Mouse (Mus musculus): ENCODE results near the gene Matn1. TPM values are rescaled to one million over a fixed set of nuclear protein-coding genes. Genes with fewer than 3 reads are reported as not detected.

The Matn1 gene
- polyA plus RNA-seq, 1 experiment from 2014 or later, result 0.88 TPM

DNA sequence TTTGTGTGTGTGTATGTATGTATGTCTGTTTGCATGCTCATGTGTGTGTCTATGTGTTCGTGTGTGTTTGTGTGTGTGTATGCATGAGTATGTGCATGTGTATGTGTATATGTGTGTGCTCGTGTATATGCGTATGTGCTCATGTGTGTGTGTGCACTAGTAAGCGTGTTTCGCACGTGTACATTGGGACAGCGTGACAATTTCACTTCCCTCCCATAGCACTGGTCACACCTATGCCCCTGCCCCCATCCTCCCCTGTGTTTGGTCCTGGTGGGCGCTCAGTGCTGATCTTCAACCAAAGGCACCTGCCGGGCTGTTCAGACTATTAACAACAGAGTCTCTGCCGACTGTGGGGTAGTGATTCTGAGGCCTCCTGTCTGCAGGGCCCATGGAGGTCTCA lies 36.1 kb upstream of the Matn1 start:
- Histone ChIP-seq H3K4me2 (replicated peaks) (no peak overlapping the region), H3K36me3 (no peaks in the 10 kb centered on the region), H3K27me3 (no peaks in the 10 kb centered on the region; the same call in 1 of the 2 replicates), H3K4me1 (peaks cover 6% of the 10 kb centered on the region; the same call in 1 of the 2 replicates), H3K4me3 (no peak overlapping the region), H3K9ac (replicated peaks) (no peak overlapping the region), H3K27ac (replicated peaks) (no peak overlapping the region), H3K9me3 (no peaks in the 10 kb centered on the region)
- ATAC-seq (ENCODE audit: low FRiP score, low read depth), result no peak
- 92% methylated on average over 10 of the region's 10 CpGs for WGBS

GRCm38 (mm10) chr4:130909167-130909874 lies 34.9 kb upstream of the Matn1 start:
- ATAC-seq (ENCODE audit: low FRiP score, low read depth), result no peak
- Histone ChIP-seq H3K27me3 (no peaks in the 10 kb centered on the region; the same call in 1 of the 2 replicates), H3K36me3 (no peaks in the 10 kb centered on the region), H3K4me1 (peaks cover 6% of the 10 kb centered on the region; the same call in 1 of the 2 replicates), H3K4me3 (no peak overlapping the region), H3K9me3 (no peaks in the 10 kb centered on the region), H3K27ac (replicated peaks) (no peak overlapping the region; the same call in 1 of the 2 replicates), H3K9ac (replicated peaks) (no peak overlapping the region), H3K4me2 (replicated peaks) (no peak overlapping the region)
- 62% methylated on average over 17 of the region's 17 CpGs for WGBS

DNA sequence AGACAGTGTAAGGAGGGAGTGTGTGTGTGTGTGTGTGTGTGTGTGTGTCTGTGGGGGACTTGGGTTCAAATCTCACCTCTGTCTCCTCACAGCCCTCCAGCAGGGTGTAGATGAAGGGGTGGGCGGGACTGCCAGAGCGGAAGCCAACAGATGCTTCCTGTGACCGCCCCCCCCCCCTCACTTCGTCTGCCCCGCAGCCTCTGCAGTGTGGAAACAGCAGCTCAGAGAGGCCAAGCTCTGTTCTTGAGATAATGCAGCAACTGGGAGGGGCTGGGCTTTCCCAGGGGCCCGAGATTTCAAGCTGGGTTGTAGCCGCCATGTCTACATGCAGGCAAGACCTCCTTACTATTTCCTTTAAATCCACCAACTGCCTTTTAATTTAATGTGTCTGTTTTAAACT lies 33.5 kb upstream of the Matn1 start:
- Histone ChIP-seq H3K9me3 (no peaks in the 10 kb centered on the region), H3K4me2 (replicated peaks) (no peak overlapping the region), H3K4me3 (no peak overlapping the region), H3K27me3 (no peaks in the 10 kb centered on the region; the same call in 1 of the 2 replicates), H3K4me1 (peaks cover 3% of the 10 kb centered on the region; the same call in 1 of the 2 replicates), H3K27ac (replicated peaks) (no peak overlapping the region), H3K9ac (replicated peaks) (no peak overlapping the region), H3K36me3 (no peaks in the 10 kb centered on the region)
- no peak for ATAC-seq (ENCODE audit: low FRiP score, low read depth)
- 48% methylated on average over 7 of the region's 7 CpGs for WGBS

DNA sequence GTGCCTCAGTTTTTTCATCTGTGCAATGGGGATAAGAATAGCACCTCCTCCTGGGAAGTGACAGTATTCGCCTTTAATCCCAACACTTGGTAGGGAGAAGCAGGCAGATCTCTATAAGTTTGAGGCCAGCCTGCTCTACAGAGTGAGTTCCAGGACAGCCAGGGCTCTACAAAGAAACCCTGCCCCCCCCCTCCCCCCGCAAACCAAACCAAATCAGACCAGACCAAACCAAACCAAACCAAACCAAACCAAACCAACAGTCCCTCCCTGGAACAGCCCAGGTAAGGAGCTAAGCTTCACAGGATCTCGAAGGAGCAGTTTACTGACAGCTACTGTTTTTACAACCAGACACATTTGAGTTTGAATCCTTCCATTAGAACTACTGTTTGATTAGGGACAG lies 31.6 kb upstream of the Matn1 start:
- Histone ChIP-seq H3K27me3 (no peaks in the 10 kb centered on the region; the same call in 1 of the 2 replicates), H3K4me2 (replicated peaks) (no peak overlapping the region), H3K4me3 (no peak overlapping the region), H3K9me3 (no peaks in the 10 kb centered on the region), H3K4me1 (no peaks in the 10 kb centered on the region), H3K9ac (replicated peaks) (no peak overlapping the region), H3K36me3 (no peaks in the 10 kb centered on the region), H3K27ac (replicated peaks) (no peak overlapping the region)
- WGBS, result 78% methylated on average over 3 of the region's 3 CpGs
- ATAC-seq (ENCODE audit: low FRiP score, low read depth), result no peak

- no peak for ATAC-seq (ENCODE audit: low FRiP score, low read depth)
- no peak within 1 kb of the TSS for H3K9ac ChIP-seq (replicated peaks)
- H3K27me3 ChIP-seq, result no peaks in the 10 kb centered on the region; the same call in 1 of the 2 replicates
- no peaks in the 10 kb centered on the region for H3K4me1 ChIP-seq
- H3K27ac ChIP-seq (replicated peaks), result no peak within 1 kb of the TSS
- H3K36me3 ChIP-seq, result no peaks in the 10 kb centered on the region
- H3K9me3 ChIP-seq, result no peaks in the 10 kb centered on the region
- 68% methylated on average over 11 of the region's 11 CpGs for WGBS
- H3K4me2 ChIP-seq (replicated peaks), result no peak within 1 kb of the TSS
- no peak within 1 kb of the TSS for H3K4me3 ChIP-seq
Observed at GRCm38 (mm10) chr4:130913077-130913476, 31.1 kb upstream of the Matn1 start, which contains the start of gene Laptm5. TSS of gene Laptm5 (plus strand) at chr4:130913125.

DNA sequence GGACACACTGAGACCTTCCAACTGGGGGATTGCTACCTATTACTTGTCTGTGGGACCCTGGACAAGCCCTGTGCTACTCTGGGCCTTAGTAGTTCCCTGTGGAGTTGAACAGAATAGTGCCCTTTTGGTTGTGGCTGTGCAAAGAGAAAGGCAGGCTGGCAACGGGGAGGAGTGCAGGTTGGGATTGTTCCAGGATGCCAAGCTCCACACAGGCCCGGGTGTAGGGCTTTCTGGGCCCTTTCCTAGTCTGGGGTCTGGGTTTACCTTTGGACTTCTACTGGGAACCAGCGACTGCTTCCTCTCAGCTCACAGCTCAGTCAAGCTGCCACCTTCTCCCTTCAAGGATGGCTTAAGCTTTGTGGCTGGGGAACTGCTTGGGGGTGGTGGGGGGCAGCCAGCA lies 30.7 kb upstream of the Matn1 start:
- Histone ChIP-seq H3K9ac (replicated peaks) (no peak overlapping the region), H3K9me3 (no peaks in the 10 kb centered on the region), H3K27me3 (no peaks in the 10 kb centered on the region; the same call in 1 of the 2 replicates), H3K27ac (replicated peaks) (no peak overlapping the region), H3K4me1 (no peaks in the 10 kb centered on the region), H3K4me3 (no peak overlapping the region), H3K4me2 (replicated peaks) (no peak overlapping the region), H3K36me3 (no peaks in the 10 kb centered on the region)
- 84% methylated on average over 3 of the region's 3 CpGs for WGBS
- ATAC-seq (ENCODE audit: low FRiP score, low read depth), result no peak

DNA sequence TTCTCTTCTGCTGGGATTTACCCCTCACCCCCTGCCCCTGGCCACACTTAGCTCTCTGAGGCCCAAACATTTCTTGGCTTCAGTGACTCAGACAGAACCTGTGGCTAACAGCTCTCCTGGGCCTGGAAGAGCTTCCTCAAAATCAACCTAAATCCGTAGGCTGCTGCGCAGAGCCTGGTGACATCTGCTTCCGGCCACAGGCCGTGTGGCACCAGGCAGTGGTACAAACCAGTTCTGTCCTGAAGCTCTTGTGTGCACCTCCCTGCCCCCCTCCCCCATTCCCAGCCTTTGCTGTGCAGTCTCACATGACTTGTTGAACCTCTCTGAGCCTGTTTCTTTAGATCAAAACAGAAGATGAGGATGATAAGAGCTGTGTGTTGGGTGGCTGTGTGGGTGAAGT lies 30.2 kb upstream of the Matn1 start:
- Histone ChIP-seq H3K9ac (replicated peaks) (no peak overlapping the region), H3K4me2 (replicated peaks) (no peak overlapping the region), H3K27ac (replicated peaks) (no peak overlapping the region), H3K4me1 (no peaks in the 10 kb centered on the region), H3K4me3 (no peak overlapping the region), H3K36me3 (no peaks in the 10 kb centered on the region), H3K27me3 (no peaks in the 10 kb centered on the region; the same call in 1 of the 2 replicates), H3K9me3 (no peaks in the 10 kb centered on the region)
- no peak for ATAC-seq (ENCODE audit: low FRiP score, low read depth)
- WGBS, result 79% methylated on average over 4 of the region's 4 CpGs

DNA sequence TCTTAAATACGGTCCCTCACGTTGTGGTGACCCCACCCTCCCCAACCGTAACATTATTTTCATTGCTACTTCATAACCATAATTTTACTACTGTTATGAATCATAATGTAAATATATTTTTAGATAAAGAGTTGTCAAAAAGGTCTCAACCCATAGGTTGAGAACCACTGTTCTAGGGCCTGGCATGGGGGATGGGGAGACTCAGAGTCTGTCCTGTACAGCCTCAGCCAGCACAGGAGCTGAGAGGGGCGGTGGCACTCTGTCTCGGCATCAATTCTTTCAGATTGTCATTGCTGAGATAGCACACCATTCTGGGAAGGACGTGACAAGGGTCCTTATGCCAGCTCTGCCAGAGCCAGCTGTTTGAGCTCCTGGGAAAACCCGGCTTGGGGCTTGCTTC lies 29.7 kb upstream of the Matn1 start:
- Histone ChIP-seq H3K27ac (replicated peaks) (no peak overlapping the region), H3K36me3 (no peaks in the 10 kb centered on the region), H3K9ac (replicated peaks) (no peak overlapping the region), H3K4me2 (replicated peaks) (no peak overlapping the region), H3K4me3 (no peak overlapping the region), H3K27me3 (no peaks in the 10 kb centered on the region; the same call in 1 of the 2 replicates), H3K4me1 (peaks cover 4% of the 10 kb centered on the region), H3K9me3 (no peaks in the 10 kb centered on the region)
- ATAC-seq (ENCODE audit: low FRiP score, low read depth), result no peak
- 82% methylated on average over 7 of the region's 7 CpGs for WGBS

DNA sequence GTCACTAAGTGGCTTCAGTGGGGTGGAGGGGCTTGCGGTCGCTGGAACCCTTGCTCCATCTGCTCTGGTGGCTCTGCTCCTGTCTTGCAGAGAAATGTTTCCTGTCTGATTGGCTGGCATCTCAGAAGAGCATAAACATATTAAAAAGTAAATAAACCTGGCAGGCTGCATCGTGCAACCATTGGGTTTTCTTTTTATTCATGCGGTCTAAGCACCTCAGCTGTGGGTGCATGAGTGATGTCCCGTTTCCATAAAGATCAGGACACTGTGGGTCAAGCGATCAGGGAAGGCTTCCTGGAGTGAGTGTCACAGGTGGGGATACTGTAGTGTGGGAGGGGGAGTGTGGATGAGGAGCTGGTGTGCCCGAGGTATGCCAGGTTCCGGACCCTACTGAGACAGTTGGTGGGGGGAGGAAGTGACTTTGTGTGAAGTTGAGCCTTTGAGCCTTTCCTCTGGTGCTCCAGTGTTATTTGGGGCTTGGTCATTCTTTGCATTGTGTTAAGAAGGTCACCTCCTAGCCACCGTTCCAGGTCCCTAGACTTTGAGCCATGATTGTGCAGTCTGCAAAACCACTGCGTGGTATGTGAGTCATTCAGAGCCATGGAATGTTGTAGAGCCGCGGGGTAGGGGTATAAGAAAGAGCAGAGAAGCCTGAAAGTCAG lies 29.0 kb upstream of the Matn1 start:
- H3K9me3 ChIP-seq, result no peaks in the 10 kb centered on the region
- WGBS, result 81% methylated on average over 12 of the region's 12 CpGs

DNA sequence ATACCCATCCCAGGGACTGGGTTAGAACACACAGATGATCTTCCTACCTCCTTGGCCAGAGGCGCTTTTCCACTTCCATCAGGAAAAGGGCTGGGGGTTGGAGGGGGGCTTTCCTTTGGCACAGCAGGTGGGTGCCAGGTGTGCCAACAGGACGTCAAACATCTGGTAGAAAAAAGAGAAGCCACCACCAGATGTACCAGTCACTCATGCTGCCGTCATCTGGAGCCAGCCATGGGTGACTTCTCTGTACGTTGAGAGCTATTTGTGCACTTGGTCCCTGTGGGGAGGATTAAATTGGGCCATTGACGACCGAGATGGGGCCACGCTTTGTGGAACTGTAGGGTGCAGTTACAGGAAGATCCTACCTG lies 28.5 kb upstream of the Matn1 start:
- Histone ChIP-seq H3K27ac (replicated peaks) (no peak overlapping the region), H3K4me1 (peaks cover 8% of the 10 kb centered on the region), H3K9me3 (no peaks in the 10 kb centered on the region), H3K9ac (replicated peaks) (no peak overlapping the region), H3K36me3 (no peaks in the 10 kb centered on the region), H3K27me3 (no peaks in the 10 kb centered on the region), H3K4me3 (no peak overlapping the region), H3K4me2 (replicated peaks) (no peak overlapping the region)
- 58% methylated on average over 7 of the region's 7 CpGs for WGBS
- ATAC-seq (ENCODE audit: low FRiP score, low read depth), result no peak

More for the DNA sequence above, 29.0 kb upstream of the Matn1 start:
- Histone ChIP-seq H3K9ac (replicated peaks) (no peak overlapping the region), H3K4me2 (replicated peaks) (no peak overlapping the region), H3K27ac (replicated peaks) (no peak overlapping the region), H3K36me3 (no peaks in the 10 kb centered on the region), H3K4me3 (no peak overlapping the region), H3K4me1 (peaks cover 8% of the 10 kb centered on the region), H3K27me3 (no peaks in the 10 kb centered on the region; the same call in 1 of the 2 replicates)
- no peak for ATAC-seq (ENCODE audit: low FRiP score, low read depth)

DNA sequence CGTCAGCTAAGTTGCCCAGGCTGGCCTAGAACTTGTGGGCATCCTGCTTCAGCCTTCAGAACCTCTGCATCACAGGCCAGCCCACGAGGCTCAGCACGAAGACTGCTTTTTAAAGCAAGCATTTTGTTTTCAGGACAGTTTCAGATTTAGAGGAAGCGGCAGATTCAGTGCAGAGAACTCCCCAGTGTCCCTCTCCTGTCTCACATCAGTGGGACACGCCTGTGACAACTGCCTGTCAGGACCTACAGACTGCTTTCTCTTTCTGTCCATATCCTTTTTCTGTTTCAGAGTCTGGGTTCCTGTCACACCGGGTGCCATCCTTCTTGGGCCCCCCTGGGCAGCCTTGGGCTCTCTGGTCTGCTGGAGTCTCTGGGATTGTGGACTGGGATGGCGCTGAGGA lies 27.5 kb upstream of the Matn1 start:
- Histone ChIP-seq H3K4me2 (replicated peaks) (no peak overlapping the region), H3K4me1 (peaks cover 14% of the 10 kb centered on the region), H3K9me3 (no peaks in the 10 kb centered on the region), H3K27me3 (no peaks in the 10 kb centered on the region), H3K4me3 (no peak overlapping the region), H3K27ac (replicated peaks) (no peak overlapping the region), H3K36me3 (no peaks in the 10 kb centered on the region), H3K9ac (replicated peaks) (no peak overlapping the region)
- WGBS, result 84% methylated on average over 7 of the region's 7 CpGs
- ATAC-seq (ENCODE audit: low FRiP score, low read depth), result no peak

DNA sequence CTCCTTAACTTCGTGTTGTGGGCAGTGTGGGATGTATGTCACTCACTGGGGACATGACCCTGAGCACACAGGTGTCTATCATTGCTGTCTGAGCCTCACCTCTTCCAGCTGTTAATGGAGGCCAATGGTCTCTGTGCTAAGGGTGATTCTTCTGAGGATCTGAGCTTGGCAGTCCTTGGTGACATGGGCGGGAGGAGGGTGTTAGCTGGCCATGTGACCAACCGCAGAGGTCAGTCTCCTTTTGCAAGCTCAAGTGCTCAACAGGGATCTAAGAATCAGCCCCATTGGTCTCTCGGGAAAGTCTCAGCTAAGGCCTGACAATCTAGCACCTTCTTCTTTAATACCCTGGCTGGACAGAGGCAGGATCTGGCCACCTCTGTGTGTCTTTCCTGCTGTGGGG lies 26.6 kb upstream of the Matn1 start:
- Histone ChIP-seq H3K9ac (replicated peaks) (no peak overlapping the region), H3K4me3 (no peak overlapping the region), H3K27me3 (no peaks in the 10 kb centered on the region), H3K36me3 (no peaks in the 10 kb centered on the region), H3K4me1 (peaks cover 14% of the 10 kb centered on the region), H3K4me2 (replicated peaks) (no peak overlapping the region), H3K27ac (replicated peaks) (no peak overlapping the region), H3K9me3 (no peaks in the 10 kb centered on the region)
- 72% methylated on average over 4 of the region's 4 CpGs for WGBS
- ATAC-seq (ENCODE audit: low FRiP score, low read depth), result no peak
